Mouse (Mus musculus): Measurements from ENCODE around the gene Ros1. TPM values are rescaled to one million over a fixed set of nuclear protein-coding genes. Genes with fewer than 3 reads are reported as not detected.

The Ros1 gene
- polyA plus RNA-seq, 1 experiment from 2014 or later: not detected

DNA sequence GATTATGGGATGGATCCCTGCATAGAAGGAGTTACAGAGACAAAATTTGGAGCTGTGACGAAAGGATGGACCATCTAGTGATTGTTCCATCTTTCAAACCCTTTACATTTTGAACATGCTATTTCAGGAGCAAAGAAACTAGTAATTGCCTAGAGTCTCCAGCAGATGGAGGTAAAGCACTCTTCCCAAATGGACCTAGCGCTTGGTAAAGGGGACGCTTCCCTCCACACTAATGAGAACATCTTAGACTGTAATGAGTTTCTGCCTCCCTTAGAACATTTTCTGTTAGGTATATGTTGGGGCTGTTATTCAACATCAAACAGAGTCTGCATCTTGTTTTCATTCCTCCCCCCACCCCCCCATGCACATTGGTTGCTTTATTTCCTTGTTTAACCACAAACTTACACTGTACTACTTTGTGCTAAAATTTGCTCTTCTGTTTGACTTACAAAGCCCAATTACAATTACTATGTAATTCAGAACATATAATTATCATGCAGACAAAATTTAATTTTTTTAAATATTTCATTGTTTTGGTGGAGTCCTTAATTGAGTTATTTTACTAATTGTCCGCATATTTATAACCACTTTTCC, 88.8 kb downstream of the Ros1 start:
- no peaks in the 10 kb centered on the region for H3K9me3 ChIP-seq
- no peak for DNase-seq (ENCODE audit: low spot score)
- 37% methylated on average over 4 of the region's 4 CpGs for WGBS
- H3K4me1 ChIP-seq: no peaks in the 10 kb centered on the region
- H3K27ac ChIP-seq: no peak overlapping the region
- H3K27me3 ChIP-seq (ENCODE audit: insufficient read depth, poor library complexity, severe bottlenecking): no peaks in the 10 kb centered on the region
- no peaks in the 10 kb centered on the region for H3K36me3 ChIP-seq
- H3K4me3 ChIP-seq: no peak overlapping the region

DNA sequence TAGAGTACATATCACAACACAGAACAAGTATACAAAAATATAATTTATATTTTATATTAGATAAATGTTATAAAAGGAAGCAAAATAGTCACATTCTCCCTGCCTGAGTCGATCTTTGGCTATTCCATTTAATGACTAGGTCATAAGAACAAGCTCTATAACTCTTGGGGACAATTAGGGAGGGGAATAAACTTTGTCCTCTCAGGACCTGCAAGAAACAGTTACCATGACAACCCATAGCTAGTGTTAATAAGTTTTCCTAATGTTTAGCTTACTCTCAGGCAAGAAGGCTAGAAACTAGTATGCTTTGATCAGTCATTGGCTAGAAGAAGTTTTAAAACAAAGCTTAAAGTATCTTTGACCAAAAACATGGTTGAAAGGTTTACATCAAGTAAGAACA, 93.8 kb downstream of the Ros1 start:
- Histone ChIP-seq H3K36me3 (no peaks in the 10 kb centered on the region), H3K4me1 (no peaks in the 10 kb centered on the region), H3K27me3 (ENCODE audit: insufficient read depth, poor library complexity, severe bottlenecking) (no peaks in the 10 kb centered on the region), H3K27ac (no peak overlapping the region), H3K4me3 (no peak overlapping the region), H3K9me3 (no peaks in the 10 kb centered on the region)
- WGBS: 79% methylated on average over 1 of the region's 1 CpGs
- no peak for DNase-seq (ENCODE audit: low spot score)

DNA sequence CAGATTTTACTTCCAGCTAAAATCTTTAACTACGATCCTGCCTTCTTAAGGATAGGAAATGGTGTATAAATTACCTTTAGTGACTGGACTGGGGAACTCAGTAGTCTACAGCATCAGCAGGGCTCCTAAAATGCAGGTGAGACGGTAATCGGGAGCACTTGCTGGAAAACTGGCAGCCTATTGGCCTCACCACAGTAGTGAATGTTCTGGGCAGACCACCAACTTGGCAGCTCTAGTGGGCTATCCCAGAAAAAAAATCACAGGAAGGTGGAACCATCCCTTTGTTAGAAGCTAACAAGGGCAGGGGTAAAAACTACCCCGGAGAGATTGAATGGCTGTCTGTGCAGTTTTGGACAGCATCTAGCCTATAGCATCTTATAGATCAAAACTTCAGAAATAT, 102.9 kb downstream of the Ros1 start:
- H3K4me3 ChIP-seq: no peak overlapping the region
- 88% methylated on average over 4 of the region's 4 CpGs for WGBS
- H3K9me3 ChIP-seq: no peaks in the 10 kb centered on the region
- no peaks in the 10 kb centered on the region for H3K36me3 ChIP-seq
- DNase-seq (ENCODE audit: low spot score): no peak
- H3K27ac ChIP-seq: no peak overlapping the region
- no peaks in the 10 kb centered on the region for H3K4me1 ChIP-seq
- H3K27me3 ChIP-seq (ENCODE audit: insufficient read depth, poor library complexity, severe bottlenecking): no peaks in the 10 kb centered on the region

DNA sequence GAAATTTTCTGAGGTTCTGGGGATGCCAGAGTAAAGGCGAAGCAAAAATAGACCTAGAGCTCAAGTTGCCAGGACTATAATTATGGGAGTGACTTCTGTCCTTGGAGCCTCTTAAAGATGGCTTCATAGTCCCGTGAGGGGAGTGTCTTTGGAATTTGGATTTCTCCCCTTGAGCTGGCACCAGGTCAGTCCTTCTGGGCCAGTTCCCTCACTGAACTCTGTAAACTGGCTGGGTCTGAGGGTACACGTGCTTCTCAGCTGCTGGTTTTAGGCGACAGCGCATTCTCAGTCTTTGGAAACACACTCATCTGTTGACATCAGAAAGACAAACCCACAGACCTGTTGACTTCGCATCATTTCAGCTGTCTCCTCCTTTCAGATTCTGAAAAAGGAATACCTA, 108.4 kb downstream of the Ros1 start:
- H3K4me3 ChIP-seq: no peak overlapping the region
- no peaks in the 10 kb centered on the region for H3K36me3 ChIP-seq
- H3K27me3 ChIP-seq (ENCODE audit: insufficient read depth, poor library complexity, severe bottlenecking): no peaks in the 10 kb centered on the region
- no peak overlapping the region for H3K27ac ChIP-seq
- no peaks in the 10 kb centered on the region for H3K9me3 ChIP-seq
- DNase-seq (ENCODE audit: low spot score): no peak
- 79% methylated on average over 6 of the region's 6 CpGs for WGBS
- H3K4me1 ChIP-seq: no peaks in the 10 kb centered on the region

DNA sequence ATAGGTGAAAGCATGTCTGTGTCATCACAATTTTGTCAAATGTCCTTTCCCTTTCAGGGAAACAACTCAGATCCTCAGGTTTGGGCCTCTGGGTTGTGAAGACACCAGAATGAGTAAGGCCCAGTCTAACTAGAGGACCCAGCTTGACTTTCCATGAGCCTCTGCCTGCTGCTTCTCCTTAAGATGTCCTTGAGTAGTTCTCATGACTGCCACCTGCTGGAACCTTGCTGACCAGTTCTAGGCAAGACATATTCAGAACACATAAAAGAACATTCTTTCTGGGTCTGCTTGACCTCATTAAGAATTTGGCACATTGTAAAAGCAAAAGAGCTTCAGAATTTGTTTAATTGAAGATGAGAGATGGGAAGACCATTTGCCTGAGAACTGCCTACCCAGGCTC, 122.6 kb downstream of the Ros1 start:
- no peaks in the 10 kb centered on the region for H3K9me3 ChIP-seq
- no peak overlapping the region for H3K4me3 ChIP-seq
- no peaks in the 10 kb centered on the region for H3K36me3 ChIP-seq
- no peak for DNase-seq (ENCODE audit: low spot score)
- no peaks in the 10 kb centered on the region for H3K4me1 ChIP-seq
- no peaks in the 10 kb centered on the region for H3K27me3 ChIP-seq (ENCODE audit: insufficient read depth, poor library complexity, severe bottlenecking)
- no peak overlapping the region for H3K27ac ChIP-seq

DNA sequence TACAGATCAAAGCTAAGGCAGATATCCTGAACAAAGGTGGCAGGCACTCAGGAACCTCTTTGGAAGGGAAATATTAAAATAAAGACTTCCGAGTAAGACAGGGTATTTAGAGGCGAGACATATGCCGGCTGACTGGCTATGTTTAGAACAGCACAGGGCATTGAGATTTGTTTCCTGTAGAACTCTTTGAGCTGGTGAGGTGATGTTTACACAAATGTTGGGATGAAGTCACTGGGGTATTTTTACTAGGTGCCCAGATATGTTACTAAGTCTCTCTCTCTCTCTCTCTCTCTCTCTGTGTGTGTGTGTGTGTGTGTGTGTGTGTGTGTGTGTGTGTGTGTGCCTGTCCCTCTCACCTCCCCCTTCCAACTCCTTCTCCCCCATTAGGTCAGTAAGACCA, 146.8 kb downstream of the Ros1 start:
- H3K4me1 ChIP-seq: no peaks in the 10 kb centered on the region
- H3K27me3 ChIP-seq (ENCODE audit: insufficient read depth, poor library complexity, severe bottlenecking): no peaks in the 10 kb centered on the region
- 63% methylated on average over 3 of the region's 3 CpGs for WGBS
- H3K27ac ChIP-seq: no peak overlapping the region
- H3K9me3 ChIP-seq: no peaks in the 10 kb centered on the region
- DNase-seq (ENCODE audit: low spot score): no peak
- H3K4me3 ChIP-seq: no peak overlapping the region
- no peaks in the 10 kb centered on the region for H3K36me3 ChIP-seq

DNA sequence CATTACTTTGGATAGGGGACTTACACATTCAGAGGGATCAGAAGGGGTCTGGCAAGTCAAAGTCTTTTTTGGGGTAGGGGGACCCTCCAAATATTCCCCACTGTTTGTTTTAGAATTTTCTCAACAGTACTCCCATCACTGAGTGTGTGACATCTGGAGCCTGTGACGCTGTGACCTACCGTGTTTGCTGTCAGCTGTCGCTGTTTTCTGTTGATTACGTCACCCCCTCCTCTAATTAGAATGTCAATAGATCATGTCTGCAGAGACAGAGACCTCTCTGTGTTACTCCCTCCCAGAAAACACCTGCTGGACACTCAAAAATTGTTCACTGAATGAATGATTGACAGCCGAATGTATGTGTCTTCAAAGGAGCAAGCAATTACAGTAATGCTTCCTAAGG, 152.0 kb downstream of the Ros1 start:
- no peak for DNase-seq (ENCODE audit: low spot score)
- Histone ChIP-seq H3K9me3 (no peaks in the 10 kb centered on the region), H3K4me1 (no peaks in the 10 kb centered on the region), H3K4me3 (no peak overlapping the region), H3K27me3 (ENCODE audit: insufficient read depth, poor library complexity, severe bottlenecking) (no peaks in the 10 kb centered on the region), H3K27ac (no peak overlapping the region), H3K36me3 (no peaks in the 10 kb centered on the region)
- WGBS: 71% methylated on average over 5 of the region's 5 CpGs

DNA sequence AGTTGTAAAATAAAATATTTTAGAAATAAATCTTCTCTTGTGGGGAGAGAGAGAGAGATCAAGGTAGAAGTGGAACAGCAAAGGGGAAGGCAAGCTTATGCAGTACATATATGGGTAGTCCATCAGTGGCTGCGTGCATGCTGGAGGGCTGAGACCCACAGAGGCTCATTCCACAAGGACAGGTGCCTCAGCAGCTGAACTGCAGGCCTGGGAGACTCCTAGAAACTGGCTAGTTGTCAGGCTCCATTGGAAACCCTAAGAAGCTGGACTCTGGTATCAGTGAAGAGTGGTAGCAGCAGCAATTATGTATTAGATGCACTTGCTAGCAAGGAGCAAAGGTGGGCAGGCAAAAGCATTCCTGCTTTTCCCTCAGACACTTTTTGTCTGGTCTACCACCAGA, 155.7 kb downstream of the Ros1 start:
- H3K4me3 ChIP-seq: no peak overlapping the region
- no peak overlapping the region for H3K27ac ChIP-seq
- 70% methylated on average over 1 of the region's 1 CpGs for WGBS
- no peaks in the 10 kb centered on the region for H3K4me1 ChIP-seq
- no peaks in the 10 kb centered on the region for H3K9me3 ChIP-seq
- DNase-seq (ENCODE audit: low spot score): no peak
- no peaks in the 10 kb centered on the region for H3K36me3 ChIP-seq
- H3K27me3 ChIP-seq (ENCODE audit: insufficient read depth, poor library complexity, severe bottlenecking): no peaks in the 10 kb centered on the region

DNA sequence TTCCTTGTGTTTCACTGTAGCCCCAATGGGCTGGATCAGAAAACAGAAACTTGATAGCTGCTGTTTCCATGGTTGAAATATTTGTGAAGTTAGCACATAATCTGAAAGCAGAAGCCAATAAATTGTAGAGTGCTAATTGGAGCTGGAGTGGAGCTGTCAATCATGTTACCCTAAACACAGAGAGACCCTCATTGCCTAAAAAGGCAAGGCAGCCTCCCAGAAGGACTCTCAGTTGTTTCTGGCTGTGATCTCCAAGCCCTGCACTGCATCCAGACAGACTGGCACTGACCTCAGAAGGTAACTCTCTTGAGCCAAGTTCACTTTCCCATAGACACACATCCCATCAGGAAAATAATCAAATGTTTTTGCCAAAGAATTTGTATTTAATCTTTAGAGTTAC, 161.3 kb downstream of the Ros1 start:
- no peaks in the 10 kb centered on the region for H3K9me3 ChIP-seq
- H3K27me3 ChIP-seq (ENCODE audit: insufficient read depth, poor library complexity, severe bottlenecking): peaks cover 31% of the 10 kb centered on the region
- H3K27ac ChIP-seq: no peak overlapping the region
- no peaks in the 10 kb centered on the region for H3K36me3 ChIP-seq
- DNase-seq (ENCODE audit: low spot score): no peak
- H3K4me1 ChIP-seq: 0 out of 2 replicates have a peak, but pooled peaks cover 2% of the 10 kb centered on the region
- H3K4me3 ChIP-seq: no peak overlapping the region

DNA sequence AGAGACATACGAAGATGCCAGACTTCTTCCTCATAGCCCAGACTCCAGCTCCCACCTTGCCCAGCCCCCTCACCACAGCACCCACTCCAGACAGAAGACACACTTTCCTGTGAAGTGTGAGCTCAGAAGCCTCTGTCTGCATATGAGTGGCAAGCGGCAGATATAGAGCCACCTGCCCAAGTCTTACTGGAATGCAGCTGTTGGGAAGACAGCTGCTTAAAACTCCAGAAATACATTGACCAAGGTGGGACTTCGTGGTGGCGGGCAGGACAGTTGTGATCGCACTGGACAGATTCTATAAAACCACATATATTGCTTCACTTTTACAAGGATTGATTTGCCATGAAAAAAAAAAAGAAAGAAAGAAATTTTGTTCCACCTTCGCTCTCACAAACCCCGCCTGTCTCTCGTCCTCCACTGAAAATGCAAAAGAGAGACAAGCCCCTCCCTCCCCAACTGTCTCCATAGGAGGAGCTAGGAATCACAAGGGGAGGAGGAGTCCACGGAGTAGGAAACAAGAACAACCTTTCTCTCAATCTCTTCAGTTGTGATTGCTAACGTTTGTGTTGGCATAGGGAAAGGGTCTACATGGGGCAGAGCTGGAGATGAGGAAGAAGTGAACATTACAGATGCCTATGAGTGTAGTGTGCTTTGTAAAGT, 165.5 kb downstream of the Ros1 start:
- Histone ChIP-seq H3K4me3 (peak overlapping the region; percentile 27; the same call in 1 of the 2 replicates), H3K27me3 (ENCODE audit: insufficient read depth, poor library complexity, severe bottlenecking) (peaks cover 73% of the 10 kb centered on the region), H3K36me3 (no peaks in the 10 kb centered on the region), H3K27ac (no peak overlapping the region), H3K4me1 (peaks cover 13% of the 10 kb centered on the region), H3K9me3 (no peaks in the 10 kb centered on the region)
- 3% methylated on average over 10 of the region's 10 CpGs for WGBS
- DNase-seq (ENCODE audit: low spot score): no peak

DNA sequence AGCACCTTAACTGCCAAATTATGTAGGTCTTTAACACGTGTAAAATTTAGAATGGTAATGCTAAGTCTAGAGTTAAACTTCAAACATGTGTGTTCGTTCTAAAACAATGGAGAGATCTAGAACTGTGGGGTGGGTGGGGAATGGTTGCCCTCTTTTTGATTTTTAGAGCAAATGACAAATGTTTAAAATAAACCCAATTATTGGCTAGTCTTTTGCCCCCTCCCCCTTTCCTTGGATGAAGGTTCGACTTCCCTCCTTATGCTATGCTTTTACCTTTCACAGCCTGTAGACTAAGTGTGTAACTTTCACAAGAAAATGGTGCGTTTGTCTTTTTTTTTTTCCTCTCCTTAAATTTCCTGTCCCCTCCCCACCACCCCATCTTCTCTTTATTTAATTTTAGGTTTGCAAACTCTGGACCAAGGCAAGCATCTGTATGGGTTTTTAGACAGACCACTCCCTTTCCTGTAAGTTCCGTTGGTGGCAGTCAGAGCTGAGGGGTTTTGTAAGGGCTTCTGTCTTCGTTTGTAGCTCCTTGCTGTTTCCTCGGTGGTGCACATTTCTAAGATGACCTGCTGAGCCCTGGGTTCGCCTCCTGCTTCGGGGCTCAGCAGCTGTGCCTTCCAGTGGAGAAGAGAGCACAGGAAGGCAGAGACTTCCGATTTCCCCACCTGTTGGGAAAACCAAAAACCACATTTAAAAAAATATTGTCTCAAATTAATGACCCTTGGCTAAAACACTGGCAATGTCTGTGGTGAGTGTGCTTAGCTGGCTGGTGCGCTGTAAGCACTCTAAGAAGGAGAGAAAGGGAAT, 166.3 kb downstream of the Ros1 start:
- Histone ChIP-seq H3K4me1 (peaks cover 13% of the 10 kb centered on the region), H3K36me3 (no peaks in the 10 kb centered on the region), H3K9me3 (no peaks in the 10 kb centered on the region), H3K4me3 (no peak overlapping the region), H3K27me3 (ENCODE audit: insufficient read depth, poor library complexity, severe bottlenecking) (peaks cover 81% of the 10 kb centered on the region), H3K27ac (no peak overlapping the region)
- no peak for DNase-seq (ENCODE audit: low spot score)
- WGBS: 4% methylated on average over 11 of the region's 11 CpGs

DNA sequence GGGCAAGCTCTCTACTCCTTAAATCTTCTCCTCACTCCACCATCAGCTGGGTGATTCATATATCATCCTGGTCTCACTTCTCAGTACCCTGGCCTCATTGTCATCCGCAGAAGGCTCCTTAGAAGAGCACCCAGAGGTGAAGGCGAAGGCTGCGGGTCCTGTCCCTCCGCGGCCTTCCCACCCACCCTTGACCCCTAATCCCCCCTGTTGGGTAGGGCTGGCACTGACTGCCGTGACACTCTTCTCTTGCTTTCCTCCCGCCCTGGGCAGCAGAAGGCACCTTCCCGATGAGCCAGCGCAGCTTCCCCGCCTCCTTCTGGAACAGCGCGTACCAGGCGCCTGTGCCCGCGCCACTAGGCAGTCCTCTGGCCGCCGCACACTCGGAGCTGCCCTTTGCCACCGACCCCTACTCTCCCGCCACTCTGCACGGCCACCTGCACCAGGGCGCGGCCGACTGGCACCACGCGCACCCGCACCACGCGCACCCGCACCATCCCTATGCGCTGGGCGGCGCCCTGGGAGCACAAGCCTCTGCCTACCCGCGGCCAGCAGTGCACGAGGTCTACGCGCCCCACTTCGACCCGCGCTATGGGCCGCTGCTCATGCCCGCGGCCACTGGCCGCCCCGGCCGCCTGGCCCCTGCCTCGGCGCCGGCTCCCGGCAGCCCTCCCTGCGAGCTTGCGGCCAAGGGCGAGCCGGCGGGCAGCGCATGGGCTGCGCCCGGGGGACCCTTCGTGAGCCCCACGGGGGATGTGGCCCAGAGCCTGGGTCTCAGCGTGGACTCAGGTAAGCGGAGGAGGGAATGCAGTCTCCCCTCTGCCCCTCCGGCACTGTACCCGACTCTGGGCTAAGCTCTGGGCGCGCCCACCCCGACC, 167.6 kb downstream of the Ros1 start:
- H3K4me1 ChIP-seq: peaks cover 19% of the 10 kb centered on the region
- peak overlapping the region; percentile 63 for H3K4me3 ChIP-seq
- no peaks in the 10 kb centered on the region for H3K9me3 ChIP-seq
- WGBS: 2% methylated on average over 61 of the region's 68 CpGs
- peaks cover 94% of the 10 kb centered on the region for H3K27me3 ChIP-seq (ENCODE audit: insufficient read depth, poor library complexity, severe bottlenecking)
- DNase-seq (ENCODE audit: low spot score): no peak
- peak overlapping the region; percentile 62 for H3K27ac ChIP-seq
- H3K36me3 ChIP-seq: no peaks in the 10 kb centered on the region

DNA sequence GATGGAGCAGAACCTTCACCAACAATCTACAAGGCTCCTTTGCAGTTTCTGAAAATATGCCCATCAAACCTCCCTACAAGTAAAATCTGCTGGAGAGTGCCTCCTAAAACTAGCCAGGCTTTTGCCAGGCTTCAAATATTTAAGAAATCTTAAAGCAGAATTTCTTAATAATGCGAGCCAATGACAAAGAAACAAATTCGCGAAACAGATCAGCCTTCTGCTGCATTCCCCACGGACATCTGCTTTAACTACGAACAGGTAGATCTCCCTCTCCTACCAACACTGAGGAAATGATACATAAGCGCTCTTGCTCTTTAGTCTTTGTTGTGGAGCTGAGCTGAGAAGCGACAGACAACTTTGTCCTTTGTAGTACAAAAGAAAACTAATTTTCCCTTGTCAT, 169.2 kb downstream of the Ros1 start:
- Histone ChIP-seq H3K9me3 (no peaks in the 10 kb centered on the region), H3K27me3 (ENCODE audit: insufficient read depth, poor library complexity, severe bottlenecking) (peaks cover 98% of the 10 kb centered on the region), H3K27ac (no peak overlapping the region), H3K36me3 (no peaks in the 10 kb centered on the region), H3K4me3 (no peak overlapping the region), H3K4me1 (peaks cover 27% of the 10 kb centered on the region)
- 9% methylated on average over 7 of the region's 7 CpGs for WGBS
- DNase-seq (ENCODE audit: low spot score): no peak

Data from heart, embryonic 10.5 days (tissue).